Mouse (Mus musculus) limb, embryonic 13.5 days (tissue): ENCODE results near the gene Ccser2. TPM values are rescaled to one million over a fixed set of nuclear protein-coding genes. Genes with fewer than 3 reads are reported as not detected.
A peak's percentile ranks its signal among the peaks of the same experiment; 100 is the strongest.
"Not testable (repeated sequence)": the region's sequence is repeated elsewhere in the genome, so short reads cannot be mapped to it uniquely, and the experiment has no call there.

ENCODE experiments used
- ATAC-seq: fragments of 200-750 bp; cut with Nextera tagmentation; 2 replicates; pipeline ENCODE4 v1.8.0; 2017; ENCODE audit warnings: low read depth, moderate number of reproducible peaks, moderate TSS enrichment; ENCODE audit not compliant: low FRiP score
- H3K27ac ChIP-seq: fragments of 300-500 bp; sonication (generic); 2 replicates; pipeline ENCODE4 v1.5.1; 2015; ENCODE audit warnings: inconsistent platforms, mild to moderate bottlenecking, moderate library complexity
- H3K27me3 ChIP-seq: fragments of 300-500 bp; sonication (generic); 2 replicates; pipeline ENCODE4 v1.6.1; 2015; ENCODE audit warnings: mild to moderate bottlenecking, inconsistent platforms
- H3K36me3 ChIP-seq: fragments of 300-500 bp; sonication (generic); 2 replicates; pipeline ENCODE4 v1.6.1; 2015; ENCODE audit warnings: inconsistent platforms, mild to moderate bottlenecking, moderate library complexity
- H3K4me1 ChIP-seq: fragments of 300-500 bp; sonication (generic); 2 replicates; pipeline ENCODE4 v1.6.1; 2015; ENCODE audit warnings: inconsistent platforms
- H3K4me2 ChIP-seq: fragments of 300-500 bp; sonication (generic); replicated peaks from 2 replicates; pipeline ENCODE4 v1.6.1; 2015; ENCODE audit warnings: inconsistent platforms, mild to moderate bottlenecking, moderate library complexity
- H3K4me3 ChIP-seq: fragments of 300-500 bp; sonication (generic); 2 replicates; pipeline ENCODE4 v1.5.1; 2015; ENCODE audit warnings: moderate library complexity, mild to moderate bottlenecking, inconsistent platforms
- H3K9ac ChIP-seq: fragments of 300-500 bp; sonication (generic); 2 replicates; pipeline ENCODE4 v1.6.1; 2015; ENCODE audit warnings: mild to moderate bottlenecking, inconsistent platforms
- H3K9me3 ChIP-seq: fragments of 300-500 bp; sonication (generic); 2 replicates; pipeline ENCODE4 v1.6.1; 2016; ENCODE audit warnings: inconsistent platforms
- WGBS: fragments of 180-500 bp; shearing (Covaris S2); methylation state at CpG from one replicate; pipeline ENCODE4 v1.1.7; 2015; 5-methylcytosine and 5-hydroxymethylcytosine counted together
- polyA plus RNA-seq: library from polyadenylated mRNA; unstranded; fragments of >200 nt; fragmentation: Nextera tagmentation; extraction: Ambion mirVana; gene quantifications from 2 replicates; pipeline ENCODE4 v1.2.1, GENCODE M21; 2015

Gene Ccser2
- 44.6 and 54.3 TPM in 2 replicates for polyA plus RNA-seq

- no peaks in the 10 kb centered on the region for H3K9me3 ChIP-seq
- peaks cover 24% of the 10 kb centered on the region for H3K4me1 ChIP-seq
- H3K36me3 ChIP-seq = no peaks in the 10 kb centered on the region
- H3K27me3 ChIP-seq = no peaks in the 10 kb centered on the region
- WGBS = 2% methylated on average over 39 of the region's 39 CpGs
- peak within 1 kb of the TSS; percentile 87 for H3K4me3 ChIP-seq
- peak within 1 kb of the TSS; percentile 75 for H3K27ac ChIP-seq
- H3K9ac ChIP-seq = peak within 1 kb of the TSS; percentile 89
- ATAC-seq = peak; percentile 99
- peak within 1 kb of the TSS; percentile 64 for H3K4me2 ChIP-seq
These were observed at the start of gene Ccser2 for GRCm38 (mm10) chr14:36968628-36969147. Ccser2 (minus strand) TSS chr14:36968777.

GRCm38 (mm10) chr14:37015894-37016293 is 47.3 kb upstream of the Ccser2 start:
- no peak overlapping the region for H3K4me3 ChIP-seq
- ATAC-seq = no peak
- H3K4me2 ChIP-seq = no peak overlapping the region
- H3K27ac ChIP-seq = no peak overlapping the region
- 36% methylated on average over 5 of the region's 5 CpGs for WGBS
- no peaks in the 10 kb centered on the region for H3K27me3 ChIP-seq
- no peaks in the 10 kb centered on the region for H3K36me3 ChIP-seq
- no peak overlapping the region for H3K9ac ChIP-seq
- H3K9me3 ChIP-seq = peaks cover 3% of the 10 kb centered on the region; the same call in 1 of the 2 replicates
- no peaks in the 10 kb centered on the region for H3K4me1 ChIP-seq

GRCm38 (mm10) chr14:37013644-37014043 is 45.1 kb upstream of the Ccser2 start:
- H3K27me3 ChIP-seq = no peaks in the 10 kb centered on the region
- no peak overlapping the region for H3K4me2 ChIP-seq
- H3K9me3 ChIP-seq = peaks cover 3% of the 10 kb centered on the region; the same call in 1 of the 2 replicates
- no peaks in the 10 kb centered on the region for H3K4me1 ChIP-seq
- H3K4me3 ChIP-seq = no peak overlapping the region
- H3K27ac ChIP-seq = no peak overlapping the region
- no peak for ATAC-seq
- no peak overlapping the region for H3K9ac ChIP-seq
- H3K36me3 ChIP-seq = no peaks in the 10 kb centered on the region
- 57% methylated on average over 3 of the region's 3 CpGs for WGBS

GRCm38 (mm10) chr14:37009686-37010085 is 41.1 kb upstream of the Ccser2 start:
- Histone ChIP-seq H3K4me3 (no peak overlapping the region), H3K9me3 (no peaks in the 10 kb centered on the region), H3K4me1 (no peaks in the 10 kb centered on the region), H3K27me3 (no peaks in the 10 kb centered on the region), H3K4me2 (no peak overlapping the region), H3K9ac (no peak overlapping the region), H3K36me3 (no peaks in the 10 kb centered on the region), H3K27ac (no peak overlapping the region)
- no peak for ATAC-seq
- WGBS = 87% methylated on average over 2 of the region's 2 CpGs

GRCm38 (mm10) chr14:37006489-37006888 is 37.9 kb upstream of the Ccser2 start:
- WGBS = 77% methylated on average over 8 of the region's 8 CpGs

DNA sequence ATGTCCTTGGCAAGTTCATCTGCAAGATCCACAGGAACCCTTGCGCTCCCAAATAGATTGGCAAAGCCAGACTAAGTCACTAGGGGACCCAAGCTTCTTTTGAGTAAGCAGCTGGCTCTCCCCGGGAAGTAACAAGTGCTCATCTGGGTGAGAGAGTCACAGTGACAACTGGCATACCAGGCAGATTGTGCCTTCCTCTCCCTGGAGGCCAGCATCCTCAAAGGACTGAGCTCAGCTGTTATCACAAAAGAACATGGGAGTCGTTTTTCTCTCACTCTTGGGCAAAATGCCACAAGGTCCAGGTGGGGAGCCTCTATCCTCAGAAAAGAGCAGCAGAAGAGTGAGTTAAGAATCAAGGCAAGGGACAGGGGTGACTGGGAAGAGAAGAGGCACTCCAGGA is 37.3 kb upstream of the Ccser2 start:
- 37% methylated on average over 3 of the region's 3 CpGs for WGBS
- no peaks in the 10 kb centered on the region for H3K4me1 ChIP-seq

More at GRCm38 (mm10) chr14:37006489-37006888, 37.9 kb upstream of the Ccser2 start:
- no peaks in the 10 kb centered on the region for H3K4me1 ChIP-seq
- no peaks in the 10 kb centered on the region for H3K36me3 ChIP-seq
- no peak overlapping the region for H3K9ac ChIP-seq
- ATAC-seq = no peak
- H3K4me3 ChIP-seq = no peak overlapping the region
- no peak overlapping the region for H3K27ac ChIP-seq
- no peak overlapping the region for H3K4me2 ChIP-seq
- no peaks in the 10 kb centered on the region for H3K27me3 ChIP-seq
- no peaks in the 10 kb centered on the region for H3K9me3 ChIP-seq

DNA sequence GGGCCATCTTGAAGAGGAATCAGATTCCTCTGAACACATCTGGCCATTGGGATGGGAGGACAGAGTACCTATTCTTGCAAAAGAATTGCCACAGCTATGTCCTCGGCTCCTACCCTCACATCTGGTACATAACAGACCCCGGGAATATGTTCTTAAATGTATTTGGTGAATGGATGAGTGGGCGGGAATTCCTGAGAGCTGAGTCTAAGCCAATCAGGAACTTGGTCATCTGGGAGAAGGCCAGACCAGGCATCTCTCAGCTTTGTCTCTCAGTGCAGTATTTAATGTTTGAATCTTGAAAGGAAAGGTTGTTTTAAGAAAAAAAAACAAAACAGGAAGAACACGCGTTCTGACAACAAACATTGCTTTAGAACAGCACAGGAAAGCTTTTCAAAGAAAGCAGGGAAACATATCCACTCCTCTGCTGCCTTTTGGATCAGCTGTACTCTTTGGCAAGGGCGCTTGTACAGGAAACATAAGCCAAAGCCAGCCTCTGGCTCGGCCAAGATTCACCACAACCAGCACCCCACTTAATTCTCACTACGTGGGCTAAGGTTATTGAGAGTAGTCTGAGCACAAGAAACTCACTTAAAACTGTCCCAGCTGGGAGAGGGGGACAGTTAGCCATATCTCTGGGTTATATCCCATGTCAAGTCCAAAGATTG is 35.0 kb upstream of the Ccser2 start:
- no peaks in the 10 kb centered on the region for H3K4me1 ChIP-seq
- no peak for ATAC-seq
- H3K27ac ChIP-seq = no peak overlapping the region
- no peak overlapping the region for H3K4me2 ChIP-seq
- WGBS = 79% methylated on average over 8 of the region's 8 CpGs
- H3K27me3 ChIP-seq = no peaks in the 10 kb centered on the region
- no peaks in the 10 kb centered on the region for H3K9me3 ChIP-seq
- no peak overlapping the region for H3K4me3 ChIP-seq
- H3K36me3 ChIP-seq = no peaks in the 10 kb centered on the region
- no peak overlapping the region for H3K9ac ChIP-seq

More for the DNA sequence above, 37.3 kb upstream of the Ccser2 start:
- no peak for ATAC-seq
- Histone ChIP-seq H3K27ac (no peak overlapping the region), H3K27me3 (no peaks in the 10 kb centered on the region), H3K4me2 (no peak overlapping the region), H3K9me3 (no peaks in the 10 kb centered on the region), H3K9ac (no peak overlapping the region), H3K36me3 (no peaks in the 10 kb centered on the region), H3K4me3 (no peak overlapping the region)

DNA sequence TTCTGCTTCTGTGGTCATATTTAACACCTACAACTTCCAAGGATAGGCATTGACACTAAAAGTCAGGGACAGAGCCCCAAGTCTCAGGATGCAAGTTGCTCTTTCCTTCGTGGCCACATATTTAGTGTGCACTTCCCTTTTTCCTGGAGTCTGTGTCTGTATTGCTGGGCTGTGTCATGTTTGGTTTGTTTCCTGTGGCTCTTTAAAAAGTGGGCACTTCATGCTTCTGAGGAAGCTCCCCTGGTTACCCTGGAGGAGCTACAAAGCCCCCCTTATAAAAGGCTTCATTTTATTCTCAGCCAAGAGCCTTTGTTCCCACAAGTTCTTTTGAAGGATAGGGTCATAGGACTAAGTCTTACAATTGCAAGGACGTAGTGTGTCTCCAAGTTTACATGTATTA is 34.3 kb upstream of the Ccser2 start:
- H3K4me2 ChIP-seq = no peak overlapping the region
- no peaks in the 10 kb centered on the region for H3K36me3 ChIP-seq
- H3K9me3 ChIP-seq = no peaks in the 10 kb centered on the region
- ATAC-seq = no peak
- H3K27ac ChIP-seq = no peak overlapping the region
- no peak overlapping the region for H3K4me3 ChIP-seq
- no peaks in the 10 kb centered on the region for H3K4me1 ChIP-seq
- no peaks in the 10 kb centered on the region for H3K27me3 ChIP-seq
- WGBS = 72% methylated on average over 2 of the region's 2 CpGs
- H3K9ac ChIP-seq = no peak overlapping the region

DNA sequence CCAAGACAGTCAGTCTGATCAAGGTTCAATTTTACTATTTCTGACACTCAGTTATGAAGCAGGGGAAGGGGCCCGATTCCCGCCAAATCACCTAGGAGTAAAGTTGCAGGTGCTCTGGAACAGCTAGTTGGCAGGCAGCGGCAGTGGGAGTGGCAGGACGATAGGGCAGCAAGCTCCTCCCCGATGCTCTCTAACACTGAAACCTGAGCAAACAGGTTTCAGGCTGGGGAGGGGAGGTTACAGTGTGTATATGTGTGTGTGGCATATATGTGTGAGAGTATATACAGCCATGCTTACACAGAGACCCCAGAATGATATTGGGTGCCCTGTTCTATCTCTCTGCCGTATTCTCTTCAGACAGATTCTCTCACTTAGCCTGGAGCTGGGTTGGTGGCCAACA is 32.2 kb upstream of the Ccser2 start:
- ATAC-seq, H3K4me3 ChIP-seq: not testable (repeated sequence)
- 76% methylated on average over 6 of the region's 6 CpGs for WGBS

DNA sequence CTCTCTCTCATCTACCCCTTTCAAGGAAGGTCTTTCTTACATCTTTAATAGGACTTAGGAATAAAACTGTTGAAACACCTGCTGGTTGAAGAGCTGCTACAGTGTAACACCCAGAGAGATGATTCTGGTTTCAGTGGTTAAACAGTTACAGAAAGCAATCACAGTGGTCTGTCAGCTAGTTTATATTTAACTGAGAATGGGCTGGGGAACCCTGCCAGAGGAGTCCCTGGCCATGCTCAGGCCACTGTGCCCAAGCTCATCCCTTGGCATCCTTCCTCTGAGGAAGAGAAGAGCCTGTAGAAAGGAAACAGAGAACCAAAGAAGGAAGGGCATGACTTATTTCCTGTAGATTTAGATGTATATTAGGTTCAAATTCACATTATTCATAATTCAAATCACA is 21.2 kb upstream of the Ccser2 start:
- H3K4me1 ChIP-seq = no peaks in the 10 kb centered on the region
- H3K27me3 ChIP-seq = no peaks in the 10 kb centered on the region
- H3K27ac ChIP-seq = no peak overlapping the region
- no peak overlapping the region for H3K4me2 ChIP-seq
- H3K9me3 ChIP-seq = no peaks in the 10 kb centered on the region
- no peak for ATAC-seq
- H3K36me3 ChIP-seq = no peaks in the 10 kb centered on the region
- H3K4me3 ChIP-seq = no peak overlapping the region
- H3K9ac ChIP-seq = no peak overlapping the region

More for the DNA sequence above, 32.2 kb upstream of the Ccser2 start:
- not testable (repeated sequence) for H3K9me3 ChIP-seq, H3K4me1 ChIP-seq, H3K9ac ChIP-seq, H3K4me2 ChIP-seq, H3K27me3 ChIP-seq, H3K36me3 ChIP-seq, H3K27ac ChIP-seq

DNA sequence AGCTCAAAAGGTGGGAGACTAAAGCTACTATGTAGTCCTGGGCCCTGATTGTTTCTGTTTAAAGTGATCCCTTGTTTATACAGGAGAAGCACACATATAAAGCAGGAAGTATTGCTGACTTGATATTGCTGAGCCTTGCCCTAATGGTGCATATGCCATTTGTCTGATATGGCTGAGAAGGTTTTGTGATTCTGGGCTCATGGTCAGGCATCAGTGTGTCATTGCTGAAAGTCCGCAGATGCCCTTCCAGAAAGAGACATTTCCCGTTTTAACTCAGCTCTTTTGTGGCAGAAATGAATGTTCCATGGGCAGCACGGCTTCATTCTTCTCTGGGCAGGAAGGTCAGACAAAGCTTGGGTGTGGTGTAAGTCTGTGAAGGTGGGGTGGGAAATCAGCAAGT is 17.1 kb upstream of the Ccser2 start:
- WGBS = 91% methylated on average over 3 of the region's 3 CpGs
- H3K36me3 ChIP-seq = no peaks in the 10 kb centered on the region
- H3K9ac ChIP-seq = no peak overlapping the region
- H3K27ac ChIP-seq = no peak overlapping the region
- no peak for ATAC-seq
- H3K4me3 ChIP-seq = no peak overlapping the region
- no peaks in the 10 kb centered on the region for H3K9me3 ChIP-seq
- no peaks in the 10 kb centered on the region for H3K27me3 ChIP-seq
- H3K4me1 ChIP-seq = no peaks in the 10 kb centered on the region
- no peak overlapping the region for H3K4me2 ChIP-seq

- no peak overlapping the region for H3K9ac ChIP-seq
- no peaks in the 10 kb centered on the region for H3K27me3 ChIP-seq
- H3K27ac ChIP-seq = no peak overlapping the region
- no peak overlapping the region for H3K4me3 ChIP-seq
- no peaks in the 10 kb centered on the region for H3K36me3 ChIP-seq
- 89% methylated on average over 3 of the region's 3 CpGs for WGBS
- H3K4me2 ChIP-seq = no peak overlapping the region
- ATAC-seq = no peak
- no peaks in the 10 kb centered on the region for H3K9me3 ChIP-seq
- H3K4me1 ChIP-seq = no peaks in the 10 kb centered on the region
These were observed 6.4 kb upstream of the Ccser2 start for GRCm38 (mm10) chr14:36975019-36975418.

- no peak overlapping the region for H3K9ac ChIP-seq
- no peaks in the 10 kb centered on the region for H3K36me3 ChIP-seq
- no peak overlapping the region for H3K4me2 ChIP-seq
- no peaks in the 10 kb centered on the region for H3K9me3 ChIP-seq
- H3K27me3 ChIP-seq = no peaks in the 10 kb centered on the region
- no peak overlapping the region for H3K27ac ChIP-seq
- H3K4me3 ChIP-seq = no peak overlapping the region
- 84% methylated on average over 4 of the region's 4 CpGs for WGBS
- H3K4me1 ChIP-seq = peaks cover 15% of the 10 kb centered on the region
- no peak for ATAC-seq
These were observed 2.6 kb upstream of the Ccser2 start for GRCm38 (mm10) chr14:36971211-36971610.
